Mouse (Mus musculus): ENCODE measurements around the gene B4gat1.
A peak's percentile ranks its signal among the peaks of the same experiment; 100 is the strongest.
"Not testable (repeated sequence)": the region's sequence is repeated elsewhere in the genome, so short reads cannot be mapped to it uniquely, and the experiment has no call there.

The B4gat1 gene

DNA sequence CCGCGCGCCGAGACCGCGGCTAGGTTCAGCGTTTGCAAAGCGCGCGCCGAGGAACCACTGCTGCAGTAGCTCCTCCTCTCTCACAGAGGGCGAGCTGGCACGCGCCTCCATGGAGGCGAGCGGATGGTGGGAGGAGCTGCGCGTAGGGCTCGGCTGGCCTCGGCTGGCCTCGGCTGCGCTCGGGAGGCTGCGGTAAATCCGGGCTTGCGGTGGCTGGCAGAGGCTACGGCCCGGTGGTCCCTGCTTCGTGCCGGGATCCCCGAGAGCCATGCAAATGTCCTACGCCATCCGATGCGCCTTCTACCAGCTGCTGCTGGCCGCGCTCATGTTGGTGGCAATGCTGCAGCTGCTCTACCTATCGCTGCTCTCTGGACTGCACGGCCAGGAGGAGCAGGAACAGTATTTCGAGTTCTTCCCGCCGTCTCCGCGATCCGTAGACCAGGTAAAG, at the start of gene B4gat1, which contains the start of gene AC124502.3:
Gene B4gat1, plus strand, starts transcription at position 118 of the 448 bp plus-strand sequence.
Gene AC124502.3, plus strand, starts transcription at position 183 of the 448 bp plus-strand sequence.
- peak; percentile 80 for DNase-seq (ENCODE audit: low spot score)

DNA sequence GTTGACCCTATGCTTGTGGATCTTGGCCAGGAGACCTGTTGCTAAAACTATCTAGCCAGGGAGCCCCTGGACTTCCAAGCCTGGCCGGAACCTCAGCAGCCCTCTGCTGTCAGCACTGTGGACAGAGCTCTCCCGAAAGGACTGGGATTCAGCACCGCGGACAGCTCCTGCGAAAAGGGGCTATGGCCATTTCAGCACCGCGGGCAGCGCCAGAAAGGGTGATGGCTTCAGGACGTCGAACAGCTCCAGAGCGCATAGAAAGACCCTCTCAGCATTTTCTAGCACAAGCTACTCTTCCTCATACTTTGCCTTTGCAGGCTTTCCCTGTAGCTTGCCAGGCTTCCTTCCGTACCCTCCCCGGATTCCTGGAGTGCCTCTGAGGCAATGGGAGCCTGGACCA, 49.6 kb upstream of the B4gat1 start:
- DNase-seq (ENCODE audit: low spot score) = peak; percentile 98

DNA sequence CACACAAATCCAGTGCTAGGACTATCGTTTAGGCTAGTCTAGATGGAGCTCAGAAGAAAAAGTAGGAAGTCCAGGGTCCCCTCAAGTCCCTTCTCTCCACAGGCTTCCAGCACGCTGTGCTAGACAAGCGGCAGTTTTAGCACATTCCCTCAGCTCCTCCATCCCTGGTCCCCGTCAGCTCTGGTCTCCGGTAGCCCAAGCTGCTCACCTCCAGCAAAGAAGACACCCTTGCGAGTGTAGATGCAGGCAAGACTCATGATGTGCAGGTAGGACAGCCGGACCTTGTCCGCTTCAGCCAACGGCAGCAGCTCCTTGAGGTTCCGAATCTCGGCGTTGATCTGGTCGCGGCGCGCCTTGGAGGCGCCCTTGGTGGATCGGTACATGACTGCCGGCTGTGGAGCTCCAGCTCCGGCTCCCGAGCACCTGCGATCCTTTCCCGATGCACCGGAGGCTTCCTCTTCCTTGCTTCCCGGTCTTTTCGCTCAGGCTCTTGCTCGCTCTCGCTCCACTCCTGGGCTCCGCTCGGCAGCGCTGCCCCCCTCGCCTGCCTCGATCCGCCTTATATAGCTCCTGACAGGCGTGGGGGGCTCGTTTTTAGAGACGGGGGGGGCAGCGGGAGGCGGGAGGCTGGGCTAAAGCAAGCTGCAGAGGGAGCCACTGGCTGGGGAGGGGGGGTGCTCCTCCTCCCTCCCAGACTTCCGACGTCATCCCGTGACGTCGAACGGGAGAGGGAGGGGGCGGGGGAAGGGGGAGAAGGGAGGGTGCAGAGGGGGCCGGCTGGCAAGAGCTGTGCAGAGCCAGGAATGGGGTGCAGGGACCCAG, 49.0 kb upstream of the B4gat1 start:
- DNase-seq (ENCODE audit: low spot score) = no peak

DNA sequence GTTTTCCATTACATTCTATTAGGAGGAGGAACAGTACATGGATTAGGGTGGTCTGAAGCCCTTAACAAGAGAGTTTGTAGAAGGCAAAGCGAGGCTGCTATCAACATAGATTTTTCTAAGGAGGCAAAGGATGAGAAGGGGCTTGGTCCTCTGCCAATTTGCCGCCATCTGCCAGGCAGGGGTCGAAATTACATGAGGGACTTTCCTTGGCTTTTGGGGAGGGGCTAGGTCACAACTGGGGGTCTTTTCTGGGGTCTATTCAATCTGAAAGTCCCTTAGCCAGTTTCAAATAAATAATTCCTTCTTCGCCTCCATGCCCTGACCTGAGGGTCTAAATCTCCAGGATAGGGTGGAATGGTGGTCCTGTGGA, 48.4 kb upstream of the B4gat1 start, which contains the start of gene Npas4:
Gene Npas4, minus strand, starts transcription at position 61 of the 370 bp plus-strand sequence.
- no peak for DNase-seq (ENCODE audit: low spot score)

DNA sequence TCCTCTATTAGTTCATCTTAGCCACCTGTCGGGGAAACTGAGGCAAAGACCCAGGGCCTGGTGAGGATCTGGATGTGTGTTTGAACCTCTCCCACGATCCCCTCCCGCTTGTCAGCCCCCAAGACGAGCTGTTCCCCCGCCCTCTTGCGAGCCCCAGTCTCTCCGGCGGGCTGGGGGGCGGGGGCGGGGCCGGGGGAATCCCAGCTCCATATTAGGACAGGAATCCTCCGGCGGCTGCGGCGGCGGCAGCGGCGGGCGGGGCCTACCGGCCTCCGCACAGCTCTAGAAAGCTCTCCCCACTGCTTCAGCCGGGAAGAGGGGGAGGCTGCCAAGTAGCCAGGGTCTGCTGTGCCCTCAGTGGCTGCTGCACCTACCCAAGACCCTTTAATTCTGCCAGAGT, 47.9 kb upstream of the B4gat1 start:
- no peak for DNase-seq (ENCODE audit: low spot score)

DNA sequence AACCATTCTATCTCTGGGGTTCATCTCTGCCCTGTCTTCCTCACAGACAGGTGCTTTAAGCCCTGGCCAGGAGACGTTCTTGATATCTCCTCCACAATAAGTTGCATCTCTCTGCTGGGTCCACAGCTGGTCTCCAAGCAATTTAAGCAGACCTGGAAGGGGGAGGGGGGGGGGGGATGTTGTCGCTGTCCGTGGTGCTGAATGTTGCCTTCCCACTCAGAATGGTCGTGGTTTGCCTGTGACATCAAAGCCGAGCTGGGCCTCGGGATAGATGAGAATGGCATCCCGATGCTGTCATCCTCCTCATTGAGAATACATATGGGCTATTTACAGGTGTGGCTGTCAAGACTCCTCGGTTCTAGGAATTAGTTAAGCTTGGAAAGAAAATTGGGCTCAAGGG, 46.3 kb upstream of the B4gat1 start:
- DNase-seq (ENCODE audit: low spot score) = no peak

DNA sequence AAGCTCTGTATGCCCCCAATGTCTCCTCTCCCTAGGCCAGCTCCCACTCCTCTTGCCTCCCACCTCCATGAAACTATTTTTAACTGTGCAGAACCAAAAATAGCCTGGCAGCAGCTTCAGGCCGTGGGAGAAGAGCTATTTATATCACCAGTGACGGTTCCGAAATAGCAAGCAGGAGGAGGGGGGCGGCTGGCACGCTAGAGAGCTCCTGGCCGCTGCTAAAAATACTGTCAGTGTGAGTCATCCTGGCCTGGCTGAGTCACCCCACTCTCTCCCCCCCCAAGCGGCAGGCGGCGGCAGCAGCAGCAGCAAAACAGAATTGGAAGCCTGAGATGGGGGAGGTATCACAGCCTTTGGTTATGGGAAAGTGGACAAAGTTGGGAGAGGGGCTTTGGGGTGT, 45.7 kb upstream of the B4gat1 start:
- peak; percentile 55 for DNase-seq (ENCODE audit: low spot score)

DNA sequence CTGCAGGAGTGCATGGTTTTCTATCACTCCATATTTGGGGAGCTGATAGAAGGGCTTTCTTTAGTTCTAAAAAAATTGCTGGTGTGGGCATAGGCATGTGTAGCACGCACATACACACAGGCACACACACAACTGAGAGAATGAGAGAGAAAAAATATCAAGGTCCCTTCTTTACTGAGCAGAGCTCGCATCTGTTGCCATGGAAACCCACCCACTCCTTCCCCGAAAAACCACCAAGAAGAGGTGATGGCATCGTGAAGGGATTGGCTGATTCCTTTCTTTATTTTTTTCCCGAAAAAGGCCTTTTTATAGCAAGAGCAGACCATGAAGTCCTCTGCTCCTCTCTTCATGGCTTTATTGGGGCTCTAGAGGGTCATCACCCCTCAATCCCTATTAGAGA, 44.6 kb upstream of the B4gat1 start:
- no peak for DNase-seq (ENCODE audit: low spot score)

DNA sequence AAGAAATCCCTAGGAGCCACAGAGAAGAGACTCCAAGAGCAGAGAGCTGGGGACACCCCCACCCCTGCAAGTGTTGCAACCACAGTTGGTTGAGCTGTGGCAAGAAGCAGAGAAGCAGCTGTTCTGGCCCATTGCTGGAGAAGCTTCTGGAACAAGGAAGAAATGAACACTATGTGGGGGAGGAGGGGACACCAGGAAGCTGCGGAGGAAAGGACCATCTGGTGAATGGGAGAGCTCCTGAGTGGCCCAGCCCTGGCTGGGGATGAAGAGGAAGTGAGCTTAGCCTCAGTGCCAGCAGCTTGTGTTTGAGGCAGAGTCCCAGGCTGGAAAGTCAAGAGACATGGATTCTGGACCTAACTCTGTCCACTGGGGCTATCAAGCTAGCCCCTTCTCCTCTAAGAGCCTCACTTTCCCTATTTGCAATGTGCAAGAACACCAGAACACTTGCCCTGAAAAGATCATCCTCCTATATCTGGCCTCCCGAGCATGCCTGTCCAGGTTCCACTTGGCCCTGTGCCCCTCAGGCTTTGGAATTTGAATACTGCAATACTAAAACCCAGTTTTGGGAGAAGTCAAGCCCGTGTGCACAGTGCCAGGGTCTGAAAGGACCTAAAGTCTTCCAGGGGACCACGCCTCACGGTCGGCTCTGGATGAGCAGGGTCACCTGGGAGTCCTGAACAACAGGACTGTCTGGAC, 39.0 kb upstream of the B4gat1 start:
- DNase-seq (ENCODE audit: low spot score) = no peak

DNA sequence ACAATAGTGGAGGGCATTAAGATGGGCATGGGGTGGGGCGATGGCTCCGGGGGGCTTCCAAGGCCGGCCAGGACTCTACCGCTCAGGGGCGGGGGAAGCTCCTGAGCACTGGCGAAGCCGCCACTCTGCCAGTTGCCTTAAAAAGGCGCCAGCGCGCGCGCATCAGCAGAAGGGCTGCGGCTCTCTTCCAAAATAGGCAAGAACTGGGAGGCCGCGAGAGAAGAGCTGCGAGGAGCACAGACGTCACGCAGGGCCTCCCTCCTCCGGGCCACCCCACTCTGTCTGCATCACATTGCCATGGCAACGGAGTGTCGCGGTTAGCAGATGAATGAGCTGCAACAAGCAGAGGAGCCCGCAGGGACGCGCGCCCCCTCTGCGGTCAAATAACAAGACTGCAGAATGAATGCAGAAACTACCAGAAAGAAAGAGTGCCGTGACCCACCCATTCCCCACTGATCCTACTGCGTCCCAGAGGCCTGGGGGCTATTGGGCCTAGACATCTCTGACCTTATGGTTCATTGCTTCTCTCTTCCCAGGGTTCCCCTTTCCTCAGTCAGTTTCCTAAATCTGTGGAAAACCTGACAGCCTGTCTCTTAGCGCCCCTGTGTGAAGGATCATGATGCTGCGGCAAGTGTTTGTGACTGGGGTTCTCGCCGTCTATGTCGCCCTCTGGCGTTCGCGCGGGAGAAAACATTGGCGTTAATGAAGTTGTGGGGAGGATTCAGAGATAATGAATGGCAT, 36.8 kb upstream of the B4gat1 start:
- DNase-seq (ENCODE audit: low spot score) = peak; percentile 70

DNA sequence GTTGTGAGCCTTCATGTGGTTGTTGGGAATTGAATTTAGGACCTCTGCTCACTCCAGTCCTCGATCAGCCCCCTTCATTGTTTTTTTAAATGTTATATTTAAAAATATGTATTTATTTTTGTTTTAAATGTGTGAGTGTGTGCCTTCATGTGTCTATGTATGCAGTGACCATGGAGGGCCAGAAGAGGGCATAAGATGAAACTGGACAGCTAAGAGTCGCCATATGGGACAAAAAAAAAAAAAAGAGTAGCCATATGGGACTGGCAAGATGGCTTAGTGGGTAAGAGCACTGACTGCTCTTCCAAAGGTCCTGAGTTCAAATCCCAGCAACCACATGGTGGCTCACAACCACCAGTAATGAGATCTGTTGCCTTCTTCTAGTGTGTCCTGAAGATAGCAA, 35.0 kb upstream of the B4gat1 start:
- DNase-seq (ENCODE audit: low spot score) = not testable (repeated sequence)

DNA sequence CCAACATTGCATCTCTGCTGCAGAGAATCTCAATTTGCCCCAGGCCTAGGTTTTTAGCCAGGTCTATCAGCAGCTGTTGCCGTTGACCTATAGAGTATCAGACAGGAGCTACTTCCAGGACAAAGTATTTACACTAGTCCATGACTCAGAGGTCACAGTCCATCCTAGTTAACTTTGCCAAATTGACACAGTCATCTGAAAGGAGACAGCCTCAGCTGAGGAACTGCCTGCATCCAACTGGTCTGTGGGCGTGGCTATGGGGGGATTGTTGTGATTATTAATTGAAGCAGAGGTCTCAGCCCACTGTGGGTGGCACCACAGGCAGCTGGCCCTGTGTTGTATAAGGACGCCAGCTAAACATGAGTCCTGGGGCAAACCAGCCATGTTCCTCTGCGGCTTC, 33.7 kb upstream of the B4gat1 start:
- no peak for DNase-seq (ENCODE audit: low spot score)

DNA sequence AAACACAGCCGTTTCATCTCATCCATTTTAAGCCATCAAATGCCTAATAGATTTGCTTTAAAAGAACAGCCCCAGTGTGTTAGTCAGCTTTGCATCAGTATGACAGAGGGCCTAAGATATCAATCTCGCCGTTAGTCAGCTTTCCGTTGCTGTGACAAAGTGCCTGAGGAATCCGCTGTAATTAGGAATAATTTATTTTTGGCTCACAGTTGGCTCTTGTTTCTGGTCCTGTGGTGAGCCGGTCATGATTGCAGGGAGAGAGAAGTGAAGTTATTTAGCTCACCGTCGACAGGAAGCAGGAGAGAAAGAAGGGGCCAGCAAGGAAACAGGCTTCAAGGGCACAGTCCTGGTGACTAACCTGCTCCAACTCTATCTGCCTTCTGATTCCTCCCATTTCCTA, 25.5 kb upstream of the B4gat1 start:
- no peak for DNase-seq (ENCODE audit: low spot score)

DNA sequence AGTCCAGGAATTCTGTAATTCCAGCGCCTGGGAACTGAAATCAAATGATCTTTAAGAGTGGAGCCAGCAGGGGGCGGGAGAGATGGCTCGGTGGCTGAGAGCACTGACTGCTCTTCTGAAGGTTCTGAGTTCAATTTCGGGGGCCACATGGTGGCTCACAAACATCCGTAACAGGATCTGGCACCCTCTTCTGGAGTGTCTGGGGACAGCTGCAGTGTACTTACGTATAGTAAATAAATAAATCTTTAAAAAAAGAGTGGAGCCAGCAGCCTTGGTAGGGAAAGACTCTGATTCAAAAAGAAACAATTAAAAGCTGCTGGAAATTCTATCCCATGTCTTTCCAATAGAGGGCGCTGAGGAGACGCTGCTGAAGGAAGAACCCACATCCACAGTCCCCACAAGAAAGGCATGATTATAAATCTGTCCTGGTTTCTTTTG, 23.6 kb upstream of the B4gat1 start:
- DNase-seq (ENCODE audit: low spot score) = no peak

DNA sequence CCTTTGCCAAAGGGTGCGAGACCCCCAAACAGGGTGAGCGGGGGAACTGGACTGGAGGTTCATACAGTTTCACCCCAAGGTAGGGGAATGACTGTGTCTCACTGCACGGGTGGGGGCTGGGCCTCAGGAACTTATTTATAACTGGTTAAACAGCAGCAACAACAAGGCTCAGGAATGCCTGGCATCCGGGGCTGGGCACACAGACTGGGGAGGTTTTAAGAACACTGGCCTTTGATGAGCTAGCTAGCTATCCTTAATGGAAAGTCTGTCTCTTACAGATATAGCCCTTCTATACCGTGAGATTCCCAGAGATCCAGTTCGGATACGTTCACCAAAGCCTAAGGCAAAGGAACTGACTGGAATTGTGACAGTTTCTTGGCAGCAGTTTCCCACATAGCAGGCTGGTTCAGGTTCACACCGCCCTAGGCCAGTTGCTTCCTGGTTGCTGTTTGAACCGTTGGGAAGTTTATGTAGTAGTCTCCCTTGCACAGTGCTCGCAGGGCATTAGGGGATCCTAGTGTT, 22.3 kb upstream of the B4gat1 start:
- DNase-seq (ENCODE audit: low spot score) = peak; percentile 41

DNA sequence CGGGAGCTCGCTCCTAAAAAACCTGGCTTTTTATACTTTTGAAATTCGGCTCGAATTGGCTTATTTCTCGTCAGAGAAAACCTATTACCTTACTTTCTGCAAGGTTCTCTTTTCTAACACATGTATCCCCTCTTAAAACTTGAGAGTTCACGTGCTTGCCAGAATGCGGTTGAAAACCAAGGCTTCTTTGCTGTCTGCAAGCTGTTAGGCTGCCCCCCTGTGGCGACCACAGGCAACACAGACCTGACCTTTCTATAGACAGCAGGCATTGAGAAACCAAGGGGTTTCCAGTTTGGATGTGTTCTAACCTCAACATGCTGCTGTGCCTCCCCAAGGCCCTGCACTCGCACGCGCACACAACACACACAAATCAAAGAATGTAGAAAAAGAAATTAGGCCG, 21.8 kb upstream of the B4gat1 start:
- DNase-seq (ENCODE audit: low spot score) = peak; percentile 63

DNA sequence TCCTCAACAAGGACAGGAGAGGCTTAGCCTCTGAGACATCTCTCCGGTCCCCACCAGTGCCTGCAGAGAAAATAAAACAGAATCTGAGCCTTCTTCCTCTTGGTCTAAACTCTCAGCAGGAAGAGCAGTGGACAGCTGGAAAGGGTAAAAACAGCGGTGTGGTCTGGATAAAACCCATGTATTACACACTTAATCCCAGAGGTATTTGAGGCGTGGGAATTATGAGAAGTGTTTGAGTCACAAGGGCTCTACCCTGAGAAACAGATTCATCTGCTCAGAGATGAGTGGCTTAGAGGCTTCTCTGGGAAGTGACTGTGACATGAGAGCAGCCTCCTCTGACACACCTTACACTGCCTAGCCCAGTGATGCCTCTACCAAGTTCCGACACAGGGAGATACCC, 21.0 kb upstream of the B4gat1 start:
- DNase-seq (ENCODE audit: low spot score) = no peak

DNA sequence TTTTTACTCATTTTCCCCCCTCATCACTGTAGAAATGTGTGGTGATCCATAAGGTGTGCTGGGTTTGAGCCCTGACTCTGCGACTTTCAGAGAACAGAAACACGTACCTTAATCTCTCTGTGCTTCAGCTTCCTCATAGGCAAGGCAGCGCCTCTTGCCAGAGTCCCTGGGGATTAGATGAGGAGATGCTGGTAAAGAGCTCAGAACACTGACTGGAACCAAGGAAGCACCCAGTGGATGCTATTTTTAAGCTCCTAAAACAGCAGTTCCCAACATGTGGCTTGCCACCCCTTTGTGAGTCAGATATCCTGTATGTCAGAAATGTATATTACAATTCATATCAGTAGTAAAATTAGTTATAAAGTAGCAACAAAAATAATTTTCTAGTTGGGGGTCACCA, 20.4 kb upstream of the B4gat1 start:
- DNase-seq (ENCODE audit: low spot score) = no peak

DNA sequence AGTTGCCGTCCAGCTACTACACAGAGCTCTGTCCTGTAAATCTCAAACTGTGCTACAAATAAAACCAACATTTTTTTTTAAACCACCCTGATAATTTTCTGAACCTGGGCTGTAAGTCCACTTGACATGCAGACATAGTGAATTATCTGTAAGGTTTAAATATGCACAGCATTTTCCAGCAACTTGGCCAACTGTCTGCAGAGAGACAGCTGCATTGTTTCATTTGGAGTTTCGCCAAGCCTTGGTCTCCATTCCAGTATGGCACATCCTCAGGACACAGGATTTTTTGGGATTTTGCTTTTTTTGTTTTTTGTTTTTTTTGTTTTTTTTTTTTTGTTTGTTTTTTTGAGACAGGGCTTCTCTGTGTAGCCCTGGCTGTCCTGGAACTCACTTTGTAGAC, 17.2 kb upstream of the B4gat1 start:
- no peak for DNase-seq (ENCODE audit: low spot score)

DNA sequence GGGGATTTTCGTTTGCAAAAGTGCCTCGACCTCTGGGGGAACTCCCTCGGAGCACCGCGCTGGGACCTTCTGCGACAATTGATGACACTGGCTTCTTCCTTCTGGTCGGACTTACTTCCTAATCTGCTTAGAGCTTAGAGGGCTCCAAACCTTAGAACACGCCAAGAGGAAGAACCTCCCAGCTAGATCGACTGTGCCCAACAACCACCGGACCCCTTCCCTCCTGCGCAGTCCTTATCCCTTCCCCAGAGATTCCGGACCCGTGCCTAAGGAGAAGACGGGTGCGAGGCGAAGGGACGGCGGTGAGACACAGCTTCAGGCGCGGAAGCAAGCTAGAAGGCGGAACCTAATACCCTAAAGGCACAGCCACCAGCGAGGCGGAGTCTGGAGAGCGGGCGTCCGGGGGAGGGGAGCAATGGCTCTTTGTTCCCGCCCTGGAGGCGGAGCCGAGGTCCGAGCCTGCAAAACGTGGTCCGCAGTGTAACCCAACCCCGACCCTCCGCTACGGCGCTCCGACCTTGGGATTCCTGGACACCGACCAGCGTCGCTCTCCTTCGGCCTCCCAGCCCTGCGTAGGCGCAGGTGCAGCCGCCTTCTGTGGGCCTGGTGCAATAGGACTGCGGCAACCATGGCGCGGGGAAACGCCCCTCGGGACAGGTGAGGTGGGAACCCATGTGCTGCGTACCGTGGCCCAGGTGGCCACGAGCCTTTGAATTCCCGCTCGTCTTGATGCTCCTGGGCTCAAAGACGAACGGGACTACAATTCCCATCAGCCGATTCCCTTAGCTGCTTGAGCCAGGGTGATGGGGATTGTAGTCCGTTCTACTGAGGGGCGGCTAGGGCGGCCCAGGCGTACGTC, 14.8 kb upstream of the B4gat1 start, which contains the start of gene Slc29a2:
Gene Slc29a2, plus strand, starts transcription at position 240 of the 859 bp plus-strand sequence.
- peak; percentile 86 for DNase-seq (ENCODE audit: low spot score)

DNA sequence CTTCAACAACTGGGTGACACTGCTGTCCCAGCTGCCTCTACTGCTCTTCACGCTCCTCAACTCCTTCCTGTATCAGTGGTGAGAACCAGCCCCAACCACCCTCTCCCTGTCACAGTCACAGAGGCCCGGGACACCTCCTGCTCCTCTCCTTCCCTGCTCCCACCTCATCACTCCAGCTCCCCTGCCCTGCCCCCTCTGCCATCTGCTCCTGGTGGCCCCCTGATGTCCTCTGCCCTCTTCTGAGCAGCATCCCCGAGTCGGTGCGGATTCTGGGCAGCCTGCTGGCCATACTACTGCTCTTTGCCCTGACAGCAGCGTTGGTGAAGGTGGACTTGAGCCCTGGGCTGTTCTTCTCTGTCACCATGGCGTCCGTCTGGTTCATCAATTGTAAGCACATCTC, 12.5 kb upstream of the B4gat1 start:
- DNase-seq (ENCODE audit: low spot score) = no peak
